Mouse (Mus musculus) effector memory CD4-positive, alpha-beta T cell, adult 5 months (primary cell): ENCODE measurements around the gene Il17ra. TPM values are rescaled to one million over a fixed set of nuclear protein-coding genes. Genes with fewer than 3 reads are reported as not detected.

Experiments
- polyA plus RNA-seq: library from polyadenylated mRNA; unstranded; fragments of 100-300 nt; shearing (Covaris generic); gene quantifications from one replicate; pipeline ENCODE4 v1.2.1, GENCODE M21; 2017

The Il17ra gene
- polyA plus RNA-seq, result 160 TPM

GRCm38 (mm10) chr6:120463086-120463871 lies at the start of gene Il17ra:
TSS of gene Il17ra (plus strand) at chr6:120463247.

GRCm38 (mm10) chr6:120493374-120494181 lies 30.5 kb downstream of the Il17ra start, which contains the start of gene Tmem121b:
TSS of gene Tmem121b (minus strand) at chr6:120493807.

GRCm38 (mm10) chr6:120531020-120531965 lies 68.2 kb downstream of the Il17ra start, which contains the start of gene Hdhd5:
TSS of gene Hdhd5 (minus strand) at chr6:120531319.

Other genes with a start within 250 kb of the Il17ra start
- gene D330020A13Rik, start 168.9 kb upstream of the Il17ra start, polyA plus RNA-seq, result not detected
- gene B4galnt3, start 168.7 kb upstream of the Il17ra start, polyA plus RNA-seq, result 0.10 TPM
- 144 TPM for gene Kdm5a, start 99.1 kb upstream of the Il17ra start, polyA plus RNA-seq
- 7.4 TPM for gene Ccdc77, start 98.9 kb upstream of the Il17ra start, polyA plus RNA-seq
- 0.17 TPM for gene Tmem121b, start 30.6 kb downstream of the Il17ra start, polyA plus RNA-seq
- 114 TPM for gene Hdhd5, start 68.1 kb downstream of the Il17ra start, polyA plus RNA-seq
- gene Cecr2, start 203.1 kb downstream of the Il17ra start, polyA plus RNA-seq, result 0.31 TPM